Mouse (Mus musculus): ENCODE data around the gene Pard3b. TPM values are rescaled to one million over a fixed set of nuclear protein-coding genes. Genes with fewer than 3 reads are reported as not detected.
A peak's percentile ranks its signal among the peaks of the same experiment; 100 is the strongest.

The Pard3b gene
- total and polyA plus RNA-seq, 2 experiments from 2014 or later: 4.4 to 6.1 TPM

- Histone ChIP-seq H3K9me3 (ENCODE audit: low read length) (no peaks in the 10 kb centered on the region), H3K4me1 (ENCODE audit: insufficient read depth) (0 out of 2 replicates have a peak, but pooled peaks cover 4% of the 10 kb centered on the region), H3K9ac (no peak overlapping the region), H3K27ac (ENCODE audit: low read depth, low read length) (no peak overlapping the region), H3K4me3 (ENCODE audit: low read depth, low read length) (no peak overlapping the region), H3K27me3 (ENCODE audit: insufficient read depth, low read length) (no peaks in the 10 kb centered on the region), H3K36me3 (ENCODE audit: insufficient read depth) (no peaks in the 10 kb centered on the region), H3K4me2 (ENCODE audit: low read depth) (no peak overlapping the region)
- 42% methylated on average over 3 of the region's 3 CpGs for WGBS
- DNase-seq: peak; percentile 24
- ATAC-seq: no peak; the same call in 1 of the 2 replicates
- no peak for TF ChIP-seq CTCF (IDR thresholded peaks at IDR 0.05; ENCODE audit: low read depth)
These were observed 187.1 kb downstream of the Pard3b start for GRCm38 (mm10) chr1:61825560-61826191.

- Histone ChIP-seq H3K4me2 (ENCODE audit: low read depth) (no peak overlapping the region), H3K36me3 (ENCODE audit: insufficient read depth) (no peaks in the 10 kb centered on the region), H3K4me3 (ENCODE audit: low read depth, low read length) (no peak overlapping the region), H3K9me3 (ENCODE audit: low read length) (no peaks in the 10 kb centered on the region), H3K27ac (ENCODE audit: low read depth, low read length) (no peak overlapping the region), H3K27me3 (ENCODE audit: insufficient read depth, low read length) (no peaks in the 10 kb centered on the region), H3K9ac (no peak overlapping the region), H3K4me1 (ENCODE audit: insufficient read depth) (no peaks in the 10 kb centered on the region)
- ATAC-seq: no peak; the same call in 1 of the 2 replicates
- 48% methylated on average over 6 of the region's 6 CpGs for WGBS
- no peak for DNase-seq
- no peak for TF ChIP-seq CTCF (IDR thresholded peaks at IDR 0.05; ENCODE audit: low read depth)
These were observed 198.5 kb downstream of the Pard3b start for GRCm38 (mm10) chr1:61837006-61837544.

- Histone ChIP-seq H3K4me2 (ENCODE audit: low read depth) (no peak overlapping the region), H3K36me3 (ENCODE audit: insufficient read depth) (no peaks in the 10 kb centered on the region), H3K4me1 (ENCODE audit: insufficient read depth) (no peaks in the 10 kb centered on the region), H3K9me3 (ENCODE audit: low read length) (no peaks in the 10 kb centered on the region), H3K27me3 (ENCODE audit: insufficient read depth, low read length) (no peaks in the 10 kb centered on the region), H3K4me3 (ENCODE audit: low read depth, low read length) (no peak overlapping the region), H3K9ac (no peak overlapping the region), H3K27ac (ENCODE audit: low read depth, low read length) (no peak overlapping the region)
- DNase-seq (no peak), ATAC-seq (no peak)
- no peak for TF ChIP-seq CTCF (IDR thresholded peaks at IDR 0.05; ENCODE audit: low read depth)
These were observed 208.0 kb downstream of the Pard3b start for GRCm38 (mm10) chr1:61846606-61847005.

GRCm38 (mm10) chr1:61849029-61849714 is 210.5 kb downstream of the Pard3b start:
- H3K4me1 ChIP-seq (ENCODE audit: insufficient read depth): no peaks in the 10 kb centered on the region
- WGBS: 69% methylated on average over 6 of the region's 6 CpGs
- no peaks in the 10 kb centered on the region for H3K27me3 ChIP-seq (ENCODE audit: insufficient read depth, low read length)
- H3K9ac ChIP-seq: no peak overlapping the region
- DNase-seq (no peak), ATAC-seq (no peak)
- no peaks in the 10 kb centered on the region for H3K9me3 ChIP-seq (ENCODE audit: low read length)
- no peak overlapping the region for H3K4me3 ChIP-seq (ENCODE audit: low read depth, low read length)
- H3K36me3 ChIP-seq (ENCODE audit: insufficient read depth): no peaks in the 10 kb centered on the region
- no peak for TF ChIP-seq CTCF (IDR thresholded peaks at IDR 0.05; ENCODE audit: low read depth)
- H3K4me2 ChIP-seq (ENCODE audit: low read depth): no peak overlapping the region
- no peak overlapping the region for H3K27ac ChIP-seq (ENCODE audit: low read depth, low read length)

GRCm38 (mm10) chr1:61850471-61850870 is 211.8 kb downstream of the Pard3b start:
- Histone ChIP-seq H3K27ac (ENCODE audit: low read depth, low read length) (no peak overlapping the region), H3K4me3 (ENCODE audit: low read depth, low read length) (no peak overlapping the region), H3K4me2 (ENCODE audit: low read depth) (no peak overlapping the region), H3K36me3 (ENCODE audit: insufficient read depth) (no peaks in the 10 kb centered on the region), H3K27me3 (ENCODE audit: insufficient read depth, low read length) (no peaks in the 10 kb centered on the region), H3K9me3 (ENCODE audit: low read length) (no peaks in the 10 kb centered on the region), H3K4me1 (ENCODE audit: insufficient read depth) (no peaks in the 10 kb centered on the region), H3K9ac (no peak overlapping the region)
- DNase-seq (no peak), ATAC-seq (no peak)
- WGBS: 39% methylated on average over 5 of the region's 5 CpGs
- TF ChIP-seq CTCF (IDR thresholded peaks at IDR 0.05; ENCODE audit: low read depth): no peak

- no peak for TF ChIP-seq CTCF (IDR thresholded peaks at IDR 0.05; ENCODE audit: low read depth)
- no peak for DNase-seq
- no peak overlapping the region for H3K4me3 ChIP-seq (ENCODE audit: low read depth, low read length)
These were observed 212.6 kb downstream of the Pard3b start for GRCm38 (mm10) chr1:61851176-61851575.

More at GRCm38 (mm10) chr1:61851176-61851575, 212.6 kb downstream of the Pard3b start:
- Histone ChIP-seq H3K4me1 (ENCODE audit: insufficient read depth) (no peaks in the 10 kb centered on the region), H3K4me2 (ENCODE audit: low read depth) (no peak overlapping the region), H3K27ac (ENCODE audit: low read depth, low read length) (no peak overlapping the region), H3K9ac (no peak overlapping the region), H3K27me3 (ENCODE audit: insufficient read depth, low read length) (no peaks in the 10 kb centered on the region), H3K36me3 (ENCODE audit: insufficient read depth) (no peaks in the 10 kb centered on the region), H3K9me3 (ENCODE audit: low read length) (no peaks in the 10 kb centered on the region)
- no peak for ATAC-seq
- 37% methylated on average over 5 of the region's 5 CpGs for WGBS

All from forebrain, postnatal 0 days (tissue).